Mouse (Mus musculus) thymus, adult 18-20 months (tissue): ENCODE data around the gene Gm10518.

Experiments
- DNase-seq, 2 experiments: peaks; one replicate each; pipeline ENCODE4 v3.0.0; 2022; ENCODE audit warnings: mixed read lengths in 2 of 2

Gm10518 gene

GRCm38 (mm10) chr1:179835753-179836425, 32.7 kb downstream of the Gm10518 start:
- no peak for DNase-seq

GRCm38 (mm10) chr1:179836426-179837404, 33.5 kb downstream of the Gm10518 start:
- DNase-seq: no peak

- no peak for DNase-seq
Measured at GRCm38 (mm10) chr1:179842568-179842967, 39.4 kb downstream of the Gm10518 start.

- DNase-seq: no peak
Measured at GRCm38 (mm10) chr1:179843981-179844380, 40.8 kb downstream of the Gm10518 start.

GRCm38 (mm10) chr1:179844894-179845293, 41.7 kb downstream of the Gm10518 start:
- peak; percentile 43 to 53 for DNase-seq

GRCm38 (mm10) chr1:179845832-179846499, 42.8 kb downstream of the Gm10518 start:
- no peak for DNase-seq

GRCm38 (mm10) chr1:179847173-179847572, 44.0 kb downstream of the Gm10518 start:
- DNase-seq: no peak

- peak; percentile 36 to 39 for DNase-seq
Measured at GRCm38 (mm10) chr1:179847759-179848389, 44.7 kb downstream of the Gm10518 start.

- DNase-seq: no peak
Measured at GRCm38 (mm10) chr1:179853421-179853820, 50.2 kb downstream of the Gm10518 start.
